Mouse (Mus musculus) heart, embryonic 16.5 days (tissue): ENCODE results near the gene Golph3. TPM values are rescaled to one million over a fixed set of nuclear protein-coding genes. Genes with fewer than 3 reads are reported as not detected.

Source experiments
- ATAC-seq: fragments of 200-750 bp; cut with Nextera tagmentation; replicated peaks from 2 replicates; pipeline ENCODE4 v1.8.0; 2017; ENCODE audit warnings: moderate number of reproducible peaks; ENCODE audit not compliant: insufficient read depth, low FRiP score; ENCODE audit errors: extremely low read depth
- H3K27ac ChIP-seq: fragments of 300-500 bp; sonication (generic); 2 replicates; pipeline ENCODE4 v1.5.1; 2014; ENCODE audit warnings: mild to moderate bottlenecking, low read length, control low read depth, moderate library complexity
- H3K27me3 ChIP-seq: fragments of 300-500 bp; sonication (generic); 2 replicates; pipeline ENCODE4 v1.6.1; 2014; ENCODE audit warnings: low read length, mixed read lengths; ENCODE audit not compliant: control insufficient read depth, insufficient read depth
- H3K36me3 ChIP-seq: fragments of 300-500 bp; sonication (generic); 2 replicates; pipeline ENCODE4 v1.6.1; 2014; ENCODE audit not compliant: control insufficient read depth, insufficient read depth
- H3K4me1 ChIP-seq: fragments of 300-500 bp; sonication (generic); 2 replicates; pipeline ENCODE4 v1.6.1; 2014; ENCODE audit warnings: low read length, mixed read lengths; ENCODE audit not compliant: control insufficient read depth, insufficient read depth
- H3K4me2 ChIP-seq: fragments of 300-500 bp; sonication (generic); 2 replicates; pipeline ENCODE4 v1.6.1; 2014; ENCODE audit warnings: low read depth, mild to moderate bottlenecking, control low read depth, low read length
- H3K4me3 ChIP-seq: fragments of 300-500 bp; sonication (generic); 2 replicates; pipeline ENCODE4 v1.5.1; 2014; ENCODE audit warnings: mild to moderate bottlenecking, control low read depth, low read length
- H3K9ac ChIP-seq: fragments of 300-500 bp; sonication (generic); 2 replicates; pipeline ENCODE4 v1.6.1; 2014; ENCODE audit warnings: low read length, control low read depth
- H3K9me3 ChIP-seq: fragments of 300-500 bp; sonication (generic); replicated peaks from 2 replicates; pipeline ENCODE4 v1.6.1; 2016; ENCODE audit warnings: low read length; ENCODE audit not compliant: control insufficient read depth
- WGBS: fragments of 180-500 bp; shearing (Covaris S2); extraction: QIAGEN DNeasy Blood & Tissue Kit; methylation state at CpG from one replicate; pipeline ENCODE4 v1.1.7; 2014; 5-methylcytosine and 5-hydroxymethylcytosine counted together
- polyA plus RNA-seq: library from polyadenylated mRNA; unstranded; fragments of >200 nt; fragmentation: Nextera tagmentation; extraction: Ambion mirVana; gene quantifications from 2 replicates; pipeline ENCODE4 v1.2.1, GENCODE M21; 2015

Gene Golph3
- polyA plus RNA-seq, 1 experiment from 2014 or later, result 67.6 TPM

GRCm38 (mm10) chr15:12357459-12357858, 36.2 kb downstream of the Golph3 start:
- ATAC-seq, result no peak
- Histone ChIP-seq H3K27ac (no peak overlapping the region), H3K9ac (no peak overlapping the region), H3K27me3 (no peaks in the 10 kb centered on the region), H3K4me2 (no peak overlapping the region), H3K9me3 (no peaks in the 10 kb centered on the region), H3K4me3 (no peak overlapping the region), H3K4me1 (no peaks in the 10 kb centered on the region), H3K36me3 (peaks cover 20% of the 10 kb centered on the region)

GRCm38 (mm10) chr15:12358384-12358783, 37.1 kb downstream of the Golph3 start:
- H3K4me1 ChIP-seq, result no peaks in the 10 kb centered on the region
- H3K4me3 ChIP-seq, result no peak overlapping the region
- no peak for ATAC-seq
- H3K9ac ChIP-seq, result no peak overlapping the region
- no peak overlapping the region for H3K27ac ChIP-seq
- H3K36me3 ChIP-seq, result peaks cover 17% of the 10 kb centered on the region
- no peaks in the 10 kb centered on the region for H3K9me3 ChIP-seq
- H3K4me2 ChIP-seq, result no peak overlapping the region
- H3K27me3 ChIP-seq, result no peaks in the 10 kb centered on the region
- WGBS, result 89% methylated on average over 5 of the region's 5 CpGs

GRCm38 (mm10) chr15:12360519-12361212, 39.4 kb downstream of the Golph3 start:
- ATAC-seq, result no peak
- no peak overlapping the region for H3K27ac ChIP-seq
- no peaks in the 10 kb centered on the region for H3K4me1 ChIP-seq
- H3K9me3 ChIP-seq, result no peaks in the 10 kb centered on the region
- H3K4me3 ChIP-seq, result no peak overlapping the region
- peaks cover 10% of the 10 kb centered on the region for H3K36me3 ChIP-seq
- no peaks in the 10 kb centered on the region for H3K27me3 ChIP-seq
- no peak overlapping the region for H3K9ac ChIP-seq
- 73% methylated on average over 19 of the region's 19 CpGs for WGBS
- H3K4me2 ChIP-seq, result no peak overlapping the region

GRCm38 (mm10) chr15:12362001-12362700, 40.9 kb downstream of the Golph3 start:
- Histone ChIP-seq H3K4me3 (no peak overlapping the region), H3K36me3 (peaks cover 10% of the 10 kb centered on the region), H3K4me1 (peaks cover 7% of the 10 kb centered on the region), H3K27me3 (no peaks in the 10 kb centered on the region), H3K4me2 (no peak overlapping the region), H3K9me3 (no peaks in the 10 kb centered on the region), H3K9ac (no peak overlapping the region), H3K27ac (no peak overlapping the region)
- 86% methylated on average over 14 of the region's 14 CpGs for WGBS
- ATAC-seq, result no peak

GRCm38 (mm10) chr15:12362701-12363040, 41.4 kb downstream of the Golph3 start:
- WGBS, result 82% methylated on average over 6 of the region's 6 CpGs
- ATAC-seq, result no peak
- H3K27ac ChIP-seq, result no peak overlapping the region

GRCm38 (mm10) chr15:12364096-12364495, 42.8 kb downstream of the Golph3 start:
- Histone ChIP-seq H3K9ac (no peak overlapping the region), H3K4me1 (peaks cover 21% of the 10 kb centered on the region), H3K9me3 (no peaks in the 10 kb centered on the region), H3K4me2 (no peak overlapping the region), H3K36me3 (peaks cover 10% of the 10 kb centered on the region), H3K27me3 (no peaks in the 10 kb centered on the region), H3K4me3 (no peak overlapping the region), H3K27ac (no peak overlapping the region)
- 85% methylated on average over 4 of the region's 4 CpGs for WGBS
- no peak for ATAC-seq

More at GRCm38 (mm10) chr15:12362701-12363040, 41.4 kb downstream of the Golph3 start:
- Histone ChIP-seq H3K36me3 (peaks cover 10% of the 10 kb centered on the region), H3K27me3 (no peaks in the 10 kb centered on the region), H3K4me2 (no peak overlapping the region), H3K4me3 (no peak overlapping the region), H3K9ac (no peak overlapping the region), H3K9me3 (no peaks in the 10 kb centered on the region), H3K4me1 (peaks cover 12% of the 10 kb centered on the region)

- no peak overlapping the region for H3K9ac ChIP-seq
- H3K4me3 ChIP-seq, result no peak overlapping the region
- H3K9me3 ChIP-seq, result no peaks in the 10 kb centered on the region
- ATAC-seq, result no peak
- H3K4me2 ChIP-seq, result no peak overlapping the region
- no peak overlapping the region for H3K27ac ChIP-seq
- peaks cover 21% of the 10 kb centered on the region for H3K4me1 ChIP-seq
- WGBS, result 70% methylated on average over 15 of the region's 15 CpGs
- H3K27me3 ChIP-seq, result no peaks in the 10 kb centered on the region
- H3K36me3 ChIP-seq, result peaks cover 10% of the 10 kb centered on the region
These were observed 44.3 kb downstream of the Golph3 start for GRCm38 (mm10) chr15:12365416-12366071.

- ATAC-seq, result no peak
- Histone ChIP-seq H3K4me1 (peaks cover 21% of the 10 kb centered on the region), H3K27me3 (no peaks in the 10 kb centered on the region), H3K4me2 (no peak overlapping the region), H3K36me3 (peaks cover 8% of the 10 kb centered on the region), H3K9ac (no peak overlapping the region), H3K9me3 (no peaks in the 10 kb centered on the region), H3K4me3 (no peak overlapping the region), H3K27ac (no peak overlapping the region)
- WGBS, result 63% methylated on average over 3 of the region's 3 CpGs
These were observed 44.8 kb downstream of the Golph3 start for GRCm38 (mm10) chr15:12366072-12366469.
